Mouse (Mus musculus): ENCODE results near the gene Ybx3.

The Ybx3 gene

GRCm38 (mm10) chr6:131383713-131384330 lies 4.5 kb downstream of the Ybx3 start:
- no peak for DNase-seq

DNA sequence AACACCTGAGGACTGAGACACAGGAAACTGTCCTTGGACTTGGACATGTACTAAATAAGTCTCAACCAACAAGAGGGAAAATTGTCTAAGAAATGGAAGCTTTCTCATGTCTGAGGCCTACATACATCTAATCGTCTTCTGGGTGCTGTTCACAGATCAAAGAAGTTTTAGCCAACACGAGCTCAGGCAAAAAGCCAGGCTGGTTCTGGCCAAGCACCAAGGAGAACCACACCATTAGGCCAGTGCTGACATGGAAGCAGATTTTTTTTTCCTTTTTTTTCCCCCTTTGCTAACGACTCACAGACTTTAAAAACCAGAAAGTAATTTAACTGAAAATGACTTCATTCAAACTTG lies 5.3 kb downstream of the Ybx3 start:
- DNase-seq, result no peak

- no peak for DNase-seq
Observed at GRCm38 (mm10) chr6:131382232-131382983, 5.9 kb downstream of the Ybx3 start.

DNA sequence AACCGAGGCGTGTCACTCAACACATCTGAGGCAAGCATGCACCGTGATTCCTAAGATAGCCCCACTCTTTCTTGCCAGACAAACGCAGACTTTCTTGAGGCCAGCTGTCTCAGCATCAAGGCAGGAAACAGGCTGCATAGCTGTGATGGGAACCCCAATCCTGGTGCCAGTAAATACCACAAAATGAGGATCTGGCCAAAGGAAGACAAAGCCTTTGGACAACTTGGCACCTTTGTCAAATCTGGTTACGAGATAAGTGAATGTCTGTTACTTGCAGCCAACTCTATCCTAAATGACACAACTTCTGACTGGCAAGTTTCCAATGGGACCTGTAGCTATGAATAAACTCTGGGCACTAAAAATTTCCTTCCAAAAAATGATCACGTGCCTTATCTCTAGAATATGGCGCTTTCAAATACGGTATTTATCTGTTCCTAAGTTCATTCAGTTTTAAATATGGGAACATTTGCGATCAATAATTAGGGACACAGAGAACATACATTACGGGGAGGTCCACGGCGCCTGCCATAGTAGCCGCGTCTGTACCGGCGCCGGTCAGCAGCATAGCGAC lies 9.3 kb downstream of the Ybx3 start:
- no peak for DNase-seq

- DNase-seq, result no peak
Observed at GRCm38 (mm10) chr6:131377378-131377777, 10.9 kb downstream of the Ybx3 start.

DNA sequence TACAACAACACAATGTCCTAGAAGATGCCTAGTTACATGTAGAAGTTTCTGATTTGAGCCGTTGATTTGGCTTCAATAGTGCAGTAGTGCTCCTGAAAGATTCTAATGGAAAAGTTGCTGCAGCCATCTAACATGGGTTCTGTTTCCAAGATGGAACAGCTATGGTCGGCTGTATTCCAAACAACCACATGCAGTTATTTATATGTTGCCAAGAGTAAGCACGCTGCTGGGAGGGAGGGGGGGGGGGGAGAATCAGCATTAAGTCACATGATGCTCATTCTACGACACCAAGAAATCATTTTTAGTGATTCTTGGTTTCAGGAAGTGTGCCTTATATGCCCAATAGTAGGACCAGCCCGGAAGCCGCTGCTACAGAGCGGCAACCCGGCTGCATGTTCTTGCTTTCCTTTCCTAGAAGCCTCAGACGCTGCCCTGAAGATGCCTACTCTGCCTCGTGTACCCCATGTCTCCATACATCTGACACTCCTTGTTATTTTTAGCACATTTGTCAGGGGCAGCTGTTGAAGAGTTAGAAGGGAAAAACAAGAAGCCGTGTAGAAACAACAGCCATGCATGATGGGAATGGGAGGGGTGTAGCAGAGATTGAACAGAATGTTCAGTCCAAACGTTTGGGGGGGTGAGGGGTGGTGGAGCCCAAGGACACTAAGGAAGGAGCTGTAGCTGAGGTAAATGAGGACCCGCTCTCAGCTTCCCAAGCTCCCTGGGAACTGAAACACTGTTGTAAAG lies 13.5 kb downstream of the Ybx3 start:
- no peak for DNase-seq

- DNase-seq, result no peak
Observed at GRCm38 (mm10) chr6:131373160-131373559, 15.1 kb downstream of the Ybx3 start.

GRCm38 (mm10) chr6:131370767-131371166 lies 17.5 kb downstream of the Ybx3 start:
- DNase-seq, result no peak

- no peak for DNase-seq
Observed at GRCm38 (mm10) chr6:131369866-131370616, 18.2 kb downstream of the Ybx3 start.

DNA sequence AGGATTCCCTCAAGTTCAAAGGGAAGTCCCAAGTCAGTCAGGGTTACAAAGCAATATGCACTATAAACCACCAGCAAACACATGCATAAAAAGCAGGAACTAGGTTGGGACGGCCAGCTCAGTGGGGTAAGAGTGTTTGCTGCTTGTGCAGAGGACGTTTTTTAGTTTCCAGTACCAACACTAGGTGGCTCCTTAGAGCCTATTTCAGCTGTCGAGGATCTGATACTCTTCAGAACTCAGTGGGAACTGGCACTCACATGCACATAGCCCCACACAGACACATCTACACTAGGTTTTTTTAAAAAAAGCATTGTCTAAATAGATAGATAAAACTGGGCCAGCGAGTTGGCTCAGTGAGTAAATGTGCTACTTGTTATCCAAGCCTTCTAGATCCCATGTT lies 21.2 kb downstream of the Ybx3 start:
- no peak for DNase-seq

- no peak for DNase-seq
Observed at GRCm38 (mm10) chr6:131364353-131364752, 23.9 kb downstream of the Ybx3 start.

DNA sequence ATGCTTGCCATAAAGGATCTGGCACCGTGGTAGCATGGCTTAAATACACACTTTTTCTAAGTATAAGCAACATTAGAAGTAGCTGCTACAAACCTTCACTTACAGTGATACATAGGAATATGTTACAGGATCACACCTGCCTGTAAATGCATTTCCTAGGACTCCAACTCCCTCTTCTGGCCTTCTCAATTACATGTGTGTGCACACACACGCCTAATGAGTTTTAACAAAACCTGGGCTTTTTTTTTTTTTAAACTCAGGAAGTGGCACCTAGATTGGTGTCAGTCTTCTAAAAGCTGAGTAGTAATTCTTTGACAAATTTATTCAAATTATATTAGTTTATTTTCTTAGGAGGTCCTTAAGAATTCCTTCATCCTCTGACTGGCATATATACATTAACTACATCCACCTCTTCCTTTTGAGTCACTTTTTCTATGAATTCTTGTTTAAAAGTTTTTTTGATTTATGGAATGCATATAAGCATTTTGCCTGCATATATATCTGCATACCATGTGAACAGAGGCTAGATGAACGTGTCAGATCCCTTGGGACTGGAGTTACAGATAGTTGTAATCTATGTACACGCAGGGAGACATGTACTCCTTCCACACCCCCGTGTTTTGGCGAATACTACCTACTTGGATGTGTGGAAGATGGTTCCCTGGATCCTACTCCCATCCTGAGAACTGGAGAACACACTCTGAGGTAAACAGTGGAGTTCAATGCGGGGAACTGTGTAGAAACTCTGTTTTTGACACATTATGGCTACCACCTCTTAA lies 25.1 kb downstream of the Ybx3 start:
- no peak for DNase-seq

DNA sequence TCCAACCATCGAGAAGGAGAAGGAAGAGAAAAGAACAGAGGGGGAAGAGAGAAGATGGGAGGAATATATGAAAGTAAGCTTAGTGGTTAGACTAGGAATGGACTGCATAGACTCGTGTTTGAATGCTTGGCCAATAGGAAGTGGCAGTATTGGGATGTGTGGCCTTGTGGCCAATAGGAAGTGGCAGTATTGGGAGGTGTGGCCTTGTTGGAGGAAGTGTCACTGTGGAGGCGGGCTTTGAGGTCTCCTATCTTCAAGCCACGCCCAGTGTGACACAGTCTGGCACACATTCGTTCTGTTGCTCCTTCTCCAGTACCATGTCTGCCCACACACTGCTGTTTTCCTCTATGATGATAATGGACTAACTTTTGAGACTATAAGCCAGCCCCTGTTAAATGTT lies 27.6 kb downstream of the Ybx3 start:
- DNase-seq, result no peak

DNA sequence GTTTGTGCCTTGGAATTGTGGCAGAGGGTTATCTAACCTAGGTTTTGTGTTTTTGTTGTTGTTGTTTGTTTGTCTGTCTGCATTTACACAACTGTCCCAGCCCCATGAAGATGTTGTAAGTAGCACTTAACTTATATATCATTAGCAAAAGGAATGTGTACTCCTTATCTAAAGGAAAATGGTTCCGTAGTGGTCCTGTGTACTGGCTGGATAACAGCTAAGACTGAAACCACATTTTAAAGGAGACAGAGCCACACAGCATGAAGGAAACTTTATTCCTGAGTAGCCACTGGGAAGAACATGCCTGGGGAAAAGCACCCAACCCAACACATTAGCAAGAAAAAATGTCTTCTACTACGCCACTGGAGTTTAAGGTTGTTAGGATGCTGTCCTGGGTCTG lies 28.7 kb downstream of the Ybx3 start:
- DNase-seq, result no peak

DNA sequence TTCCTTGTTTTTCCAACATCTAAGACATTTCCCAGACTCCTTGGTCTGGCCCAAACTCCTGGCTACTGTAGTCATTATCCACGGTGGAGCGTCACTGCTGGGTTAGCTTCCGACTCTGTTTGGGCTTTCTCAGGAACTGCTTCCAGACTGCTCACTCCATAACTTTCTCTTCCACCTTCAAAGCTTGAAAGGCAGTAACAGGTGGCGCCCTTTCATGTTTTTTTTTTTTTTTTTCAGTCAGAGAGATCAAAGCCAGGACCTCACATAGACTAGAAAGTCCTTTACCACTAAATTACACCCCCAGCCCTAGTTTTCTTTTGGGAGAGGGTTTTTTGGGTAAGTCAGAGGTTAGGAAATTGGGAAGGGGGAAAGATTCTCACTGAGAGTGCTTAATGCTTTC lies 33.4 kb downstream of the Ybx3 start:
- DNase-seq, result no peak

GRCm38 (mm10) chr6:131353352-131353919 lies 34.8 kb downstream of the Ybx3 start, which contains the start of gene Styk1:
TSS of gene Styk1 (minus strand) at chr6:131353597.
- peak; percentile 70 to 78 for DNase-seq

DNA sequence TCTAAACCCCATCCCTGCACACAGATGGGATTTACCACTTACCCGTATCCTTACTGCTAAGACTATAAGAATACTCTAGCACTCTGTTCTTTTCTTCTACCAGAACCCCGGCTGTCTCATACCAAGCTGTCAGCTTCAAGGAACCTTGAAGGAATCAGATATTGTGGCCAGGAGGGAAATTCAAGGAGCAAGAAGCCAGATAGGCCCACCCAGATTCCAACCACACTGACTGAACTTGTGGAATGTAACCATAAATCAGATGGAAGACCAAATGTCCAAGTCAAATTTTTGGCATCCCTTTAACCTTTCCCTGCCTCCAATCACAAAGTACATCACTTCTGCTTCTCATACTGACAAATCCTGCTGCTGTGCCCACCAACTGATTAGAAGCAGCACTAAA lies 41.2 kb downstream of the Ybx3 start:
- no peak for DNase-seq

DNA sequence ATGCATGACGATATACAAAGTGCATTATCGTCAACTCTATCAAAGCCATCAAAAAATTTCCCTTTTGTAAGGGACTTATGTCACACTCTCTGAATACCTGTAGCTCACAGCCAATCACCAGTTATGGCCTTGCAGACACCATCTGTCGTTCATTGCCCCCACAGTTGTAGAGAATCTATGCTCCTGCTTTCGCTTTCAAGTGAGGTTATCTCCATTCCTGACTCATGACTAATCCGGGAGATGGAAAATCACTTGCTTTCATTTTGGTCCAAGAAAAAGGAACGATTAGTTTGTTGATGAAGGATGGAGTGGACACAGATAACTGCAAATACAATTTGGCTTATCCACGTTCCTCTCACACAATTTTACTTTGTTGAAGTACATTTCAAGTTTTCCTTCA lies 43.9 kb downstream of the Ybx3 start:
- no peak for DNase-seq

DNA sequence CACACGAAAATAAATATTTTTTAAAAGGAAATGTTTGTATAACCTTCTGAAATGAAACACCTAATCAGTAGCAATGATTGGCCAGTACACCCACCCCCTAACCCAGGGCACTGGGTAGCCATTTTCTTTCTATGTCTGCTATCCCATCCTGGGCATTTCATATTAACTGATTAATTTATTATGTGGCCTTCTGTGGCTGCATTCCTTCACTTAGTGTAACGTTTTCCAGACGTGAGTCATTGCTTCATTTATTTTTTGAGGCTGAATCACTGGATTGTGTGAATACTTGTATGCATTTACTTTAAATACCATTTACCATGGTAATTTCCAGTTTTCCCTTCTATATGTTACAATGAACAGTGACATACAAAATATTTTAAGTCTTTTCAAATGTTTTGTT lies 48.2 kb downstream of the Ybx3 start:
- DNase-seq, result no peak

DNA sequence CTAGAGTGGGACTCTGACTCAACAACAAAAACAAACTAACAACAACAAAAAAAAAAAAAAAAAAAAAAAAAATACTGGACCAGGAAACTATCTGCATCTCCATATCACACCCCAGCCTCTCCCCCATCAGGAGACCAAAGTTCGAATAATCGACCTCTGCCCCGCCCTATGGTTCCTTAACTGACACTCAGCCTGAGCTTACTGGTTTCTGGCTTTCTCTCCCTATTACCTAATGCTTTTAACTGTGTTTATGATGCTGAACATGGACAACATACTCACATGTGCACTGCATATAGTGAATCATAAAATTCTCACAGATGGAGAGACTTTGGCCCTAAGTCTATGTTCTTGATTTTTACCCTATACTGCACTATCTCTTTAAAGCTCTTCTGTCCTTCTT lies 49.0 kb downstream of the Ybx3 start:
- DNase-seq, result no peak

GRCm38 (mm10) chr6:131338787-131339186 lies 49.5 kb downstream of the Ybx3 start:
- DNase-seq, result no peak

- DNase-seq, result no peak
Observed at GRCm38 (mm10) chr6:131327076-131327475, 61.2 kb downstream of the Ybx3 start.

All from thymus, adult 18-20 months (tissue).